Mouse (Mus musculus): ENCODE measurements around the gene Kif1a. TPM values are rescaled to one million over a fixed set of nuclear protein-coding genes. Genes with fewer than 3 reads are reported as not detected.

Gene Kif1a
- total RNA-seq, 4 experiments from 2014 or later: 55.1 to 76.1 (median 69.1) TPM

Other genes with a start within 250 kb of the Kif1a start
- gene Ankmy1, start 199.0 kb downstream of the Kif1a start, total RNA-seq (2022): 1 to 10 TPM; 1.0 to 1.9 (median 1.3) TPM
- 10 to 100 TPM; 16.2 to 17.9 (median 16.3) TPM for gene Dusp28, start 195.0 kb downstream of the Kif1a start, total RNA-seq (2022)
- 10 to 100 TPM; 64.1 to 84.4 (median 76.6) TPM for gene Rnpepl1, start 191.2 kb downstream of the Kif1a start, total RNA-seq (2022)
- 10 to 100 TPM; 17.3 to 27.2 (median 24.3) TPM for gene Capn10, start 167.6 kb downstream of the Kif1a start, total RNA-seq (2022)
- 1 to 10 TPM in 1 of 4 experiments, under 1 TPM in 3; 0.58 to 1.8 (median 0.87) TPM for gene Gpr35, start 151.1 kb downstream of the Kif1a start, total RNA-seq (2022)
- under 1 TPM in 1 of 4 experiments, not detected in 3; 0.87 TPM for gene Aqp12, start 95.6 kb downstream of the Kif1a start, total RNA-seq (2022)
- gene Agxt, start 33.3 kb upstream of the Kif1a start, total RNA-seq (2022): under 1 TPM in 1 of 4 experiments, not detected in 3; 0.26 TPM
- not detected for gene 2310007B03Rik, start 59.0 kb upstream of the Kif1a start, total RNA-seq (2022)
- gene Crocc2, start 66.8 kb upstream of the Kif1a start, total RNA-seq (2022): under 1 TPM in 2 of 4 experiments, not detected in 2; 0.03 TPM
- gene Sned1, start 133.9 kb upstream of the Kif1a start, total RNA-seq (2022): 10 to 100 TPM; 22.2 to 31.9 (median 26.0) TPM
- 10 to 100 TPM; 25.1 to 28.8 (median 26.1) TPM for gene Mterf4, start 204.0 kb upstream of the Kif1a start, total RNA-seq (2022)
- gene Ppp1r7, start 240.9 kb upstream of the Kif1a start, total RNA-seq (2022): 10 to 100 TPM; 31.1 to 46.5 (median 35.7) TPM
- gene Pask, start 241.5 kb upstream of the Kif1a start, total RNA-seq (2022): 1 to 10 TPM; 4.9 to 7.9 (median 5.8) TPM

Data from adrenal gland, adult 8-10 months (tissue).